Mouse (Mus musculus): ENCODE measurements around the gene Syt3.

DNA sequence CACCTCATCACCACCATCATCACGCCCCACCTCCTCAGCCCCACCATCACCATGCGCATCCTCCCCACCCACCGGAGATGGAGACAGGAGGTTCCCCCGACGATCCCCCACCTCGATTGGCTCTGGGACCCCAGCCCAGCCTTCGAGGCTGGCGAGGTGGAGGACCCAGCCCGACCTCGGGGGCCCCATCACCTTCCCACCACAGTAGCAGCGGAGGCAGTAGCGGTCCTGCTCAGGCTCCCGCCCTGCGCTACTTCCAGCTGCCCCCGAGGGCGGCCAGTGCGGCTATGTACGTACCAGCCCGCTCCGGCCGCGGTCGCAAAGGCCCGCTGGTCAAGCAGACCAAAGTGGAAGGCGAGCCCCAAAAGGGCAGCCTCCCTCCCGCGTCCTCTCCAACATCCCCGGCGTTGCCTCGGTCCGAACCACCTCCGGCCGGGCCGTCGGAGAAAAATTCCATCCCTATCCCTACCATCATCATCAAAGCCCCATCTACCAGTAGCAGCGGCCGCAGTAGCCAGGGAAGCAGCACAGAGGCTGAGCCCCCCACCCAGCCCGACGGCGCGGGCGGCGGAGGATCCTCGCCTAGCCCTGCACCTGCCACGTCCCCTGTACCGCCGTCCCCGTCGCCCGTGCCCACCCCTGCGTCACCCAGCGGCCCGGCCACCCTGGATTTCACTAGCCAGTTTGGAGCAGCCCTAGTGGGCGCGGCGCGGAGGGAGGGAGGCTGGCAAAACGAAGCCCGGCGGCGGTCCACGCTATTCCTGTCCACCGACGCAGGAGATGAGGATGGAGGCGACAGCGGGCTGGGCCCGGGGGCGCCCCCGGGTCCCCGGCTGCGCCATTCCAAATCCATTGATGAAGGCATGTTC is 31.8 kb upstream of the Syt3 start:
- TF ChIP-seq CTCF (IDR thresholded peaks at IDR 0.05; ENCODE audit: borderline replicate concordance, extremely low read depth, insufficient read depth, insufficient read length) (no peak), POLR2A (IDR thresholded peaks at IDR 0.05; ENCODE audit: borderline replicate concordance, extremely low read depth, insufficient read depth, insufficient read length, poor library complexity, severe bottlenecking) (no peak)
